Mouse (Mus musculus) midbrain, embryonic 13.5 days (tissue): ENCODE data around the gene Hsd17b10. TPM values are rescaled to one million over a fixed set of nuclear protein-coding genes. Genes with fewer than 3 reads are reported as not detected.

Experiments
- ATAC-seq: fragments of 200-750 bp; cut with Nextera tagmentation; 2 replicates; pipeline ENCODE4 v1.8.0; 2017; ENCODE audit warnings: mild to moderate bottlenecking, moderate TSS enrichment, moderate library complexity
- H3K27ac ChIP-seq: fragments of 300-500 bp; sonication (generic); 2 replicates; pipeline ENCODE4 v1.5.1; 2015; ENCODE audit warnings: inconsistent platforms, mild to moderate bottlenecking, moderate library complexity
- H3K27me3 ChIP-seq: fragments of 300-500 bp; sonication (generic); 2 replicates; pipeline ENCODE4 v1.6.1; 2015; ENCODE audit warnings: mild to moderate bottlenecking, inconsistent platforms
- H3K36me3 ChIP-seq: fragments of 300-500 bp; sonication (generic); 2 replicates; pipeline ENCODE4 v1.6.1; 2015; ENCODE audit warnings: mild to moderate bottlenecking, inconsistent platforms
- H3K4me1 ChIP-seq: fragments of 300-500 bp; sonication (generic); replicated peaks from 2 replicates; pipeline ENCODE4 v1.6.1; 2015; ENCODE audit warnings: inconsistent platforms
- H3K4me2 ChIP-seq: fragments of 300-500 bp; sonication (generic); replicated peaks from 2 replicates; pipeline ENCODE4 v1.6.1; 2015; ENCODE audit warnings: moderate library complexity, mild to moderate bottlenecking, inconsistent platforms
- H3K4me3 ChIP-seq: fragments of 300-500 bp; sonication (generic); replicated peaks from 2 replicates; pipeline ENCODE4 v1.5.1; 2015; ENCODE audit warnings: mild to moderate bottlenecking, inconsistent platforms
- H3K9ac ChIP-seq: fragments of 300-500 bp; sonication (generic); replicated peaks from 2 replicates; pipeline ENCODE4 v1.6.1; 2015; ENCODE audit warnings: mild to moderate bottlenecking, inconsistent platforms
- H3K9me3 ChIP-seq: fragments of 300-500 bp; sonication (generic); 2 replicates; pipeline ENCODE4 v1.6.1; 2016; ENCODE audit warnings: mild to moderate bottlenecking, inconsistent platforms
- WGBS: fragments of 180-500 bp; shearing (Covaris S2); methylation state at CpG from one replicate; pipeline ENCODE4 v1.1.7; 2015; 5-methylcytosine and 5-hydroxymethylcytosine counted together
- polyA plus RNA-seq: library from polyadenylated mRNA; unstranded; fragments of >200 nt; fragmentation: Nextera tagmentation; extraction: Ambion mirVana; gene quantifications from 2 replicates; pipeline ENCODE4 v1.2.1, GENCODE M21; 2015

The Hsd17b10 gene
- polyA plus RNA-seq, 1 experiment from 2014 or later = 128 TPM

DNA sequence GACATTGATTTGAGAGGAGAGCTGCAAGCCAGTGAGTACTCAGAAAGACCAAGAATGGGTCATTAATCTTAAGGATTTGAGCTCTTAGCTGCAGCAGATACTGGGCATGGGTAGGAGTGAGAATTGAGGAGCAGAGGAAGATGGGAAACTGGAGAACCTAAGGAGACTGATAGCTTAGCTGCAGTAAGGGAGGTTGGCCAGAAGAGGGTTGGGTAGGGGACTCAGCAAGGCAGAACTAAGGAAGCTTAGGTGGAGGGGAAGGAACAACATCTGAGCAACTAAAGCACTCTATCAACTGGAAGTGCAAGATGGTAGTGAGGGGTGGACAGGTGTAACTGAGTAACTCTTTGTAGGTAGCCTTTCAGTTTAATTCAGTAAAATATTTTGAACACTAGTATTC is 45.6 kb downstream of the Hsd17b10 start:
- peaks cover 26% of the 10 kb centered on the region for H3K36me3 ChIP-seq
- H3K4me1 ChIP-seq = no peaks in the 10 kb centered on the region
- no peak overlapping the region for H3K4me3 ChIP-seq
- no peaks in the 10 kb centered on the region for H3K9me3 ChIP-seq
- ATAC-seq = no peak
- no peak overlapping the region for H3K27ac ChIP-seq
- H3K4me2 ChIP-seq = no peak overlapping the region
- peaks cover 58% of the 10 kb centered on the region for H3K27me3 ChIP-seq
- H3K9ac ChIP-seq = no peak overlapping the region

DNA sequence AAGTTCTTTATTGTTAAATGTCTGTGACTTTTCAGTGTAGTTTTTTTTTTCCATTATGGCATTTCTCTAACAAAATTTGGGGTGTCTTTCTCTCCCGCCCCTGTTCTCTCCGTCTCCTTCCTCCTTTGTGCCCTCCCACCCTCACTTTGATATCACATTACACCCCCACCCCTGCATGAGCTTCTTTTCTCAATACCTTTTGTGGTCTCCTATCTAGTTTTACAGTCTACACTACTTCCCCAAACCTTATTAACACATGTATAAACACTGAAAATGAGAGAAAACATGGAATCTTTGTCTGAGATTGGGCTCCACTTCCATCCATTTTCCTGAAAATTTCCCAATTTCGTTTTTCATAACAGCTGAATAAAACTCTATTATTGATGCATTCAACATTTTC is 50.9 kb downstream of the Hsd17b10 start:
- no peaks in the 10 kb centered on the region for H3K4me1 ChIP-seq
- H3K27ac ChIP-seq = no peak overlapping the region
- H3K36me3 ChIP-seq = peaks cover 19% of the 10 kb centered on the region
- peaks cover 62% of the 10 kb centered on the region for H3K27me3 ChIP-seq
- ATAC-seq = no peak
- H3K4me2 ChIP-seq = no peak overlapping the region
- WGBS = 71% methylated on average over 3 of the region's 3 CpGs
- H3K9ac ChIP-seq = no peak overlapping the region
- H3K9me3 ChIP-seq = no peaks in the 10 kb centered on the region
- no peak overlapping the region for H3K4me3 ChIP-seq

Other genes with a start within 250 kb of the Hsd17b10 start
- gene Huwe1, start 201.0 kb upstream of the Hsd17b10 start, polyA plus RNA-seq = 65.5 and 71.0 TPM in 2 replicates
- 4.0 TPM in 2 replicates for gene Ribc1, start 14.4 kb downstream of the Hsd17b10 start, polyA plus RNA-seq
- 90.2 and 103 TPM in 2 replicates for gene Smc1a, start 14.6 kb downstream of the Hsd17b10 start, polyA plus RNA-seq
- 3.2 TPM in 2 replicates for gene Iqsec2, start 142.4 kb downstream of the Hsd17b10 start, polyA plus RNA-seq
- 39.6 and 45.6 TPM in 2 replicates for gene Kdm5c, start 231.2 kb downstream of the Hsd17b10 start, polyA plus RNA-seq